Mouse (Mus musculus): ENCODE measurements at regions not wholly inside any gene's neighbourhood (a gene's known extent, or its start where the extent isn't known, plus 50 kb on each side); places are given as distances from the start of the nearest gene placed in this dataset.

DNA sequence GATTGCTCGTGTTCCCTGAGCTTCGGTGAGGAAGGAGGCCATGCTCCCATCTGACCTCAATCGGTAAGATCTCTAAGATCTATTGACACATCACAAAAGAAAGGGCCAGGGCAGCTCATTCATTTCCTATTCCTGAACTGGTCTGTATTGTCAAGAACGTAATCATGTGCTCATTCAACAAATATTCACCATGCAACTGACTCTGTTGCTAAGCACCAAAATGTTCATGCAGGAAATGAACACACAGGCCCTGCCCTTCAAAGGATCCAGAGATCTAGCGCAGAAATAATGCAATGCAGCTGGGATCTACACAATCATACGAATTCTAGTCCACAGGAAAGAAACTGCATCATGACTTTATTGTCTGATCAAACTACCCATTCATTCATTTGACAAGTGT, 413.3 kb downstream of the Lrig3 start:
- no peak overlapping the region for H3K27ac ChIP-seq (ENCODE audit: insufficient read depth, low read length)
- TF ChIP-seq POLR2A (IDR thresholded peaks at IDR 0.05; ENCODE audit: borderline replicate concordance, insufficient read depth, low read length) (no peak), CTCF (IDR thresholded peaks at IDR 0.05; ENCODE audit: borderline replicate concordance, insufficient read depth, low read depth, low read length) (no peak)
- no peaks in the 10 kb centered on the region for H3K4me1 ChIP-seq (ENCODE audit: control insufficient read depth, insufficient read depth, low read length)
- WGBS: 42% methylated on average over 6 of the region's 6 CpGs
- no peaks in the 10 kb centered on the region for H3K27me3 ChIP-seq (ENCODE audit: control insufficient read depth, insufficient read depth, low read length)
- no peak overlapping the region for H3K4me3 ChIP-seq (replicated peaks; ENCODE audit: insufficient read depth, low read depth, low read length)
- DNase-seq: no peak

DNA sequence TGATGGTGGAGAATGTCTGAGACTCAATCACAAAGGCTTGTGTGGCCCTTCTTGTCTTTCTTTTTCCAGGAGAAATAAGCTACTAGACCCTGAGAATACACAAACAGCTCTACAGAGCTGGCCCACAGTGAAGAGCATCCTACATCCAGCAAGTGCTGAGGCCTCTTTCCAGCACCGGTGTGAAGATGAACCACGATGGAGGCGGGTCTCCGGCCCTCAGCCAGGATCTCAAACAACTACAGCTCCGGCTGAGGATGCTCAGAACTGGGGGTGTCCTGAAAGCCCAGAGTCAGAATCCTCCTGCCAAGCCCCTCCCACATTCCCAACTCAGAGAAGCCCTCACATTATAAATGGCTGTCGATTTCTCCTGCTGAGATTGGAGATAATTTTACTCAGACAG, 407.9 kb downstream of the Lrig3 start:
- Histone ChIP-seq H3K27ac (ENCODE audit: insufficient read depth, low read length) (no peak overlapping the region), H3K4me1 (ENCODE audit: control insufficient read depth, insufficient read depth, low read length) (peaks cover 8% of the 10 kb centered on the region; the same call in 1 of the 2 replicates), H3K4me3 (replicated peaks; ENCODE audit: insufficient read depth, low read depth, low read length) (no peak overlapping the region), H3K27me3 (ENCODE audit: control insufficient read depth, insufficient read depth, low read length) (no peaks in the 10 kb centered on the region)
- WGBS: 38% methylated on average over 6 of the region's 6 CpGs
- DNase-seq: no peak
- TF ChIP-seq CTCF (IDR thresholded peaks at IDR 0.05; ENCODE audit: borderline replicate concordance, insufficient read depth, low read depth, low read length): no peak
- no peak for TF ChIP-seq POLR2A (IDR thresholded peaks at IDR 0.05; ENCODE audit: borderline replicate concordance, insufficient read depth, low read length)

DNA sequence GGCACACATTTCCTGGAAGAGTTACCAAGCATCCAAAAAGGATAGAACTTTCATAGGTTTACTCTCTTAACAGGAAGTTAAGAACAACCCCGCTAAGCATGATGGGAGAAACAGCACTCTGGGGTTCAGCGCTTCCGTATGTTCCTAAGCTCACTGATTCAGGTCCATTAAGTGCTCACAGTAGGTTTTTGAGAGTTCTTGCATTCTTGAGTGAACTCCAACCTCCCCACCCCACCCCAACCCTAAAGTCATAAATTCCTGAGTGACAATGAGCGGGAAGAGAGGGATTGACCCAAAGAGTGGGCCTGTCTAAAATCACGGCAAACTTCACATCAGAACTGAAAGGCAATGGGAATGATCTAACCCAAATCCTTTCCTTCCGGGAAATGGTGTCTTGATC, 405.9 kb downstream of the Lrig3 start:
- TF ChIP-seq CTCF (IDR thresholded peaks at IDR 0.05; ENCODE audit: borderline replicate concordance, insufficient read depth, low read depth, low read length) (no peak), POLR2A (IDR thresholded peaks at IDR 0.05; ENCODE audit: borderline replicate concordance, insufficient read depth, low read length) (no peak)
- Histone ChIP-seq H3K4me3 (replicated peaks; ENCODE audit: insufficient read depth, low read depth, low read length) (no peak overlapping the region), H3K27ac (ENCODE audit: insufficient read depth, low read length) (no peak overlapping the region), H3K4me1 (ENCODE audit: control insufficient read depth, insufficient read depth, low read length) (peaks cover 8% of the 10 kb centered on the region; the same call in 1 of the 2 replicates), H3K27me3 (ENCODE audit: control insufficient read depth, insufficient read depth, low read length) (no peaks in the 10 kb centered on the region)
- DNase-seq: no peak
- WGBS: 98% methylated on average over 6 of the region's 6 CpGs

DNA sequence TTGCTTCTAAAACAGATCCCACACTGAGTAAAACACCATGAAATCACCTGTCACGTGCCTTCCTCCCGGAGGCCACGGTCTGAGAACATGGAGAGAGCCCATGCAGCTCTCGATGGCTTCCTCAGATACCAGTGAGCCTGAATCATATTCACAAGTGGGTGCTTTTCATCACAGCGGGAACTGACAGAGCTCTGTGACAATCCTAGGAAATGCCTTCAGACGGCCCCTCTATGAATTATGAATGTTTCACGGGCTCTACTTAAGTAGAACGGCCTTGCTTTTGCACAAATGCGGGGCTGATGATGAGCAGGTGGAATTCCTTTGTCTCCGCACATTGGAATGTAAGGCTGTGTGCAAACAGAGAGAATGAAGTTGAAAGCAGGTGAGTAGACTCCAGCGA, 383.1 kb downstream of the Lrig3 start:
- H3K27ac ChIP-seq (ENCODE audit: insufficient read depth, low read length): no peak overlapping the region
- H3K4me1 ChIP-seq (ENCODE audit: control insufficient read depth, insufficient read depth, low read length): no peaks in the 10 kb centered on the region
- no peaks in the 10 kb centered on the region for H3K27me3 ChIP-seq (ENCODE audit: control insufficient read depth, insufficient read depth, low read length)
- WGBS: 58% methylated on average over 11 of the region's 11 CpGs
- TF ChIP-seq POLR2A (IDR thresholded peaks at IDR 0.05; ENCODE audit: borderline replicate concordance, insufficient read depth, low read length): no peak
- no peak overlapping the region for H3K4me3 ChIP-seq (replicated peaks; ENCODE audit: insufficient read depth, low read depth, low read length)
- DNase-seq: no peak

DNA sequence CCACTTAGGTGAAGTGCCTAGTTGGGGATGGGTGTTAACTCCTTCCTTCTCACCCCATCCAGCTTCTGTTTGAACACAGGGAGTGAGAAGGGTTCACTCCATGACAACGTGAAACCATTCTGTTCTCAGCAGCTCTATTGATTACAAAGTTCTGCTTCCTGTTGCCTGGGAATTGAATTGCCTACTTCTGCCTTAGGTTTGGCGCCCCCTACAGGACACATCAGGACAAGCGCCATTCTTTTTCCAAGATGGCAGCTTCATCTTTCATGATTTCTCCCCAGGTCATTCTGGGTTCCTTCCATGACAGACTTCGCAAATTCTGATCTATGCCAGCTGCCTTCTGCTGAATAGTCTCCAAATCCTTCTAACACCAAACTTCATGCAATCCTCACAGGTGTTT, 371.5 kb downstream of the Lrig3 start:
- H3K4me1 ChIP-seq (ENCODE audit: control insufficient read depth, insufficient read depth, low read length): no peaks in the 10 kb centered on the region
- DNase-seq: no peak
- no peak overlapping the region for H3K27ac ChIP-seq (ENCODE audit: insufficient read depth, low read length)
- H3K4me3 ChIP-seq (replicated peaks; ENCODE audit: insufficient read depth, low read depth, low read length): no peak overlapping the region
- 75% methylated on average over 4 of the region's 4 CpGs for WGBS
- H3K27me3 ChIP-seq (ENCODE audit: control insufficient read depth, insufficient read depth, low read length): no peaks in the 10 kb centered on the region
- no peak for TF ChIP-seq CTCF (IDR thresholded peaks at IDR 0.05; ENCODE audit: borderline replicate concordance, insufficient read depth, low read depth, low read length)
- TF ChIP-seq POLR2A (IDR thresholded peaks at IDR 0.05; ENCODE audit: borderline replicate concordance, insufficient read depth, low read length): no peak

DNA sequence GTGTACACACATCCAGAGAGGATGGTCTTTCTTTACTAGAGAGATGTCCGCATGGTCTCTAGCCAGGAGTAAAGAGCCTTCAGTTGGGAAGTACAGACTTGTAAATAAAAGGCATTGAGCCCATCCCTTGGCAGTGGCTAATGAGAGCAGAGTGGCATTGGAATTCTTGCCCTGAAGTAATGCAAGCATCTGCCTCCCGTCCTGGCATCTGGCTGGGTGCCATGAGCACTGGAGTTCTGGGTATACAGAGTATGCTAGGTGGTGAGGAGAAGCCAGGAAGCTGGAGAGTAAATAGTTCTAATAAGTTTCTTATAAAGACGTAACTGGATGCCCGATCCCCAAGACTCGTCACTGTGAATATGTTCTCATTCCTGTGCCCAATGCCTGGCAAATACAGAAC, 367.8 kb downstream of the Lrig3 start:
- Histone ChIP-seq H3K4me1 (ENCODE audit: control insufficient read depth, insufficient read depth, low read length) (no peaks in the 10 kb centered on the region), H3K27ac (ENCODE audit: insufficient read depth, low read length) (no peak overlapping the region), H3K4me3 (replicated peaks; ENCODE audit: insufficient read depth, low read depth, low read length) (no peak overlapping the region), H3K27me3 (ENCODE audit: control insufficient read depth, insufficient read depth, low read length) (no peaks in the 10 kb centered on the region)
- no peak for DNase-seq
- TF ChIP-seq CTCF (IDR thresholded peaks at IDR 0.05; ENCODE audit: borderline replicate concordance, insufficient read depth, low read depth, low read length): no peak
- no peak for TF ChIP-seq POLR2A (IDR thresholded peaks at IDR 0.05; ENCODE audit: borderline replicate concordance, insufficient read depth, low read length)
- WGBS: 56% methylated on average over 5 of the region's 5 CpGs

DNA sequence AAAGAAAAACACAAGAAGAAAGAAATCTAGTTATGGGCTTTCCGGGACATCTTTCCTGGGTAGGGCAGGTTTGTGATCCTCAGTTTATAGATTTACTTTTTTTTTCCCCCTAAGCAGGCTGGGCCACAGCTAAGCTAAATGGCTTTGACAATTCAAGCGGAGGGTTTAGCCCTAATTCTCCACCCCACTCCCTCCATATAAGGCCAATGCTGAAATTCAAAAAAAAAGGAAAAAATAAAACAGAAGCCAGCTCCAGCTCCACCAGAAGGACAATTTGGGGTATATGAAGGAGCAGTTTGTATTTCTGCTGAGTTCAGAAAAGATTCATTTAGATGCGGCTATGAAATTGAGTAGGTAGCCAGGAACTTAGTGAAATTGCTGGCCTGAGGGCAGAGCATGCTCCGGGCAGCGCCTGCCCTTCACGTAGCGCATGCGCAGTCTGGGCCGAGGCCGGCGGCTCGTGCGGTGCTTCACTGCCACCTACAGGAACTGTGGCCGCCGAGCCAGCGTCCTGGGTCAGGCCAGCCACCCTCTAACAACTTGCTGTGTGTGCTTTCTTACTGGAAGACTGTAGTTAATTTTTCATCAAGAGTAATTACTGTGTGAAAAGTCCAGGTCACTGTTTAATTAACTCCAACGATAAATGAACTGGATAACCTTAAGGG, 364.5 kb downstream of the Lrig3 start:
- no peak overlapping the region for H3K27ac ChIP-seq (ENCODE audit: insufficient read depth, low read length)
- no peaks in the 10 kb centered on the region for H3K27me3 ChIP-seq (ENCODE audit: control insufficient read depth, insufficient read depth, low read length)
- no peaks in the 10 kb centered on the region for H3K4me1 ChIP-seq (ENCODE audit: control insufficient read depth, insufficient read depth, low read length)
- DNase-seq: peak; percentile 83 to 86
- WGBS: 8% methylated on average over 17 of the region's 17 CpGs
- TF ChIP-seq CTCF (IDR thresholded peaks at IDR 0.05; ENCODE audit: borderline replicate concordance, insufficient read depth, low read depth, low read length) (peak; percentile 71), POLR2A (IDR thresholded peaks at IDR 0.05; ENCODE audit: borderline replicate concordance, insufficient read depth, low read length) (no peak)
- H3K4me3 ChIP-seq (replicated peaks; ENCODE audit: insufficient read depth, low read depth, low read length): no peak overlapping the region

DNA sequence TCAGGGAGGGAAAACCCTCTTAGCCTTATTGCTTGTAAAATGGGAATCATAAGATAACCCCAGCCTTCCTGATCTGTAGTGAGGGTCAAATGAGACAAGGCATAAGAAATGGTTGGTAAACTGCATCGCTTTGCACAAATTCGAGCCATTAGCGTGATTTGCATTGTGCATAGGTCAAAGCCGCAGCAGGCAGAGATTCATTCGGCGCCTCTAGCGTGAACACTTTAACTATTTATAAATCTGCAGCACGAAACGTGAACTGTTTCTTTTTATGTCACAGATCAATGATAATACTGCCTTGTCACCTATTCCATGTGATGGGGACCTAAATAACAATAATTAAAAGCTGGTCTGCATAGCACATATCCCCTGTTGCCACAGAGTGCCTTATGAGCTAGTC, 354.9 kb downstream of the Lrig3 start:
- no peak for TF ChIP-seq POLR2A (IDR thresholded peaks at IDR 0.05; ENCODE audit: borderline replicate concordance, insufficient read depth, low read length)
- TF ChIP-seq CTCF (IDR thresholded peaks at IDR 0.05; ENCODE audit: borderline replicate concordance, insufficient read depth, low read depth, low read length): no peak
- Histone ChIP-seq H3K27ac (ENCODE audit: insufficient read depth, low read length) (no peak overlapping the region), H3K4me3 (replicated peaks; ENCODE audit: insufficient read depth, low read depth, low read length) (no peak overlapping the region), H3K27me3 (ENCODE audit: control insufficient read depth, insufficient read depth, low read length) (no peaks in the 10 kb centered on the region), H3K4me1 (ENCODE audit: control insufficient read depth, insufficient read depth, low read length) (no peaks in the 10 kb centered on the region)
- DNase-seq: no peak
- WGBS: 94% methylated on average over 9 of the region's 9 CpGs

All from cerebellum, adult 2 months (tissue).